ENCODE assay signal across 9 mouse cellular contexts in the genomic region with DNA sequence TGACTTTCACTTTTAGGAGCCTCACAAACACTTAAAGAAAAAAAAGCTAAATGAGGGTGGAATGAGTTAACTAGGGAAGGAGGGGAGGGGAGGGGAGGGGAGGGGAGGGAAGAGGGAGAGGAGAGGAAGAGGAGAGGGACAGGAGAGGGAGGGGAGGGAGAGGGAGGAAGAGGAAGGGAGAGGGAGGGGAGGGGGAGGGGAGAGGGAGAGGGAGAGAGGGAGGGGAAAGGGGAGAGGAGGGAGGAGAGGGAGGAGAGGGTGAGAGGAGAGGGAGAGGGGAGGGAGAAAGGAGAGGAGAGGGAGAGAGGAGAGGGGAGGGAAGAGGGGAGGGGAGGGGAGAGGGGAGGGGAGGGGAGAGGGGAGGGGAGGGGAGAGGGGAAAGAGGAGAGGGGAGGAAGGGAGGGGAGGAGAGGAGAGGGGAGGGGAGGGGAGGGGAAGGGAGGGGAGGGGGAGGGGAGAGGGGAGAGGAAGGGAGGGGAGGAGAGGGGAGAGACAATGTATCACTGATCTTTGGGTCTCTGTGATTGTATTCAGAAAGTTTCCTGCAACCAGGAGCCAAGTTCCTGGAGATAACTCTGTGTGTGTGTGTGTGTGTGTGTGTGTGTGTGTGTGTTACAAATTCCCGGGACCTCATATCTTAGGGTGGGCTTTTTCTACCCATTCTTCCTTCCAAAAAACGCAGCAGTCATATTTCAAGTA.
A peak's percentile ranks its signal among the peaks of the same experiment; 100 is the strongest.
DNase-seq lines count a peak whose midpoint lies in the region; ATAC-seq lines count a peak whose summit lies in the region.
"Had no signal": no experiment of that assay in that cellular context is flagged by ENCODE, and none has a peak within 500 bp of the region (broad histone marks: within the 10 kb centered on the region; RNA-seq: fewer than 3 reads in every experiment).

No protein-coding gene starts in this region.

- 29% methylated on average over 2 of the region's 2 CpGs for WGBS in heart, embryonic 13.5 days
- 30% methylated on average over 2 of the region's 2 CpGs for WGBS in hindbrain, embryonic 11.5 days
- 30% methylated on average over 2 of the region's 2 CpGs for WGBS in midbrain, embryonic 11.5 days

- no peak for ATAC-seq in heart, embryonic 13.5 days (ENCODE audit: extremely low read depth, insufficient number of reproducible peaks, low FRiP score, low TSS enrichment)
- peak; percentile 17; the same call in 1 of the 2 replicates for ATAC-seq in hindbrain, embryonic 11.5 days (ENCODE audit: low FRiP score)
- ATAC-seq in midbrain, embryonic 11.5 days (ENCODE audit: low FRiP score), result peak; percentile 1
- no peak for ATAC-seq in erythroid progenitor cell, adult 5-6 weeks (replicated peaks; ENCODE audit: low FRiP score, poor library complexity, severe bottlenecking)

- H3K9me3 ChIP-seq in heart, embryonic 13.5 days, result no peaks in the 10 kb centered on the region
- H3K9me3 ChIP-seq in hindbrain, embryonic 11.5 days (ENCODE audit: control insufficient read depth, low read length), result no peaks in the 10 kb centered on the region
- no peaks in the 10 kb centered on the region for H3K9me3 ChIP-seq in midbrain, embryonic 11.5 days (ENCODE audit: control insufficient read depth, low read length)

- no peak overlapping the region for H3K9ac ChIP-seq in heart, embryonic 13.5 days
- H3K9ac ChIP-seq in hindbrain, embryonic 11.5 days (ENCODE audit: low read depth, low read length), result peak overlapping the region; percentile 58; the same call in 1 of the 2 replicates
- H3K9ac ChIP-seq in midbrain, embryonic 11.5 days (ENCODE audit: low read length), result peak overlapping the region; percentile 14; the same call in 1 of the 2 replicates

- H3K27ac ChIP-seq in heart, embryonic 13.5 days (replicated peaks), result peak overlapping the region; percentile 83
- peak overlapping the region; percentile 73 for H3K27ac ChIP-seq in brown adipose tissue, adult 24 weeks (replicated peaks; ENCODE audit: low read depth, low read length)
- peak overlapping the region; percentile 87 for H3K27ac ChIP-seq in hindbrain, embryonic 11.5 days (ENCODE audit: low read depth, low read length)
- H3K27ac ChIP-seq in midbrain, embryonic 11.5 days (ENCODE audit: low read depth, low read length), result peak overlapping the region; percentile 46

- no peaks in the 10 kb centered on the region for H3K36me3 ChIP-seq in heart, embryonic 13.5 days
- no peaks in the 10 kb centered on the region for H3K36me3 ChIP-seq in hindbrain, embryonic 11.5 days (ENCODE audit: control insufficient read depth, insufficient read depth, low read length)
- H3K36me3 ChIP-seq in midbrain, embryonic 11.5 days (ENCODE audit: control insufficient read depth, insufficient read depth, low read length), result no peaks in the 10 kb centered on the region

- no peaks in the 10 kb centered on the region for H3K27me3 ChIP-seq in heart, embryonic 13.5 days (replicated peaks)
- H3K27me3 ChIP-seq in hindbrain, embryonic 11.5 days (ENCODE audit: control insufficient read depth, insufficient read depth, low read length), result no peaks in the 10 kb centered on the region
- peaks cover 14% of the 10 kb centered on the region; the same call in 1 of the 2 replicates for H3K27me3 ChIP-seq in midbrain, embryonic 11.5 days (ENCODE audit: control insufficient read depth, insufficient read depth, low read length)

- H3K4me3 ChIP-seq in heart, embryonic 13.5 days, result no peak overlapping the region
- no peak overlapping the region for H3K4me3 ChIP-seq in brown adipose tissue, adult 24 weeks (ENCODE audit: insufficient read depth, low read depth, low read length)
- H3K4me3 ChIP-seq in hindbrain, embryonic 11.5 days (ENCODE audit: low read depth, low read length), result no peak overlapping the region; the same call in 1 of the 2 replicates
- no peak overlapping the region for H3K4me3 ChIP-seq in midbrain, embryonic 11.5 days (ENCODE audit: low read depth, low read length)
- H3K4me3 ChIP-seq: erythroblast, embryonic 14.5 days had no signal

- H3K4me1 ChIP-seq in heart, embryonic 13.5 days, result peaks cover 36% of the 10 kb centered on the region
- peaks cover 41% of the 10 kb centered on the region for H3K4me1 ChIP-seq in brown adipose tissue, adult 24 weeks (ENCODE audit: control insufficient read depth, insufficient read depth, insufficient read length, low read length)
- peaks cover 9% of the 10 kb centered on the region; the same call in 1 of the 2 replicates for H3K4me1 ChIP-seq in hindbrain, embryonic 11.5 days (replicated peaks; ENCODE audit: control insufficient read depth, insufficient read depth, low read length)
- H3K4me1 ChIP-seq in midbrain, embryonic 11.5 days (ENCODE audit: control insufficient read depth, insufficient read depth, low read length), result peaks cover 20% of the 10 kb centered on the region

- no peak for DNase-seq in heart, adult 18-20 months
- no peak for DNase-seq in hindbrain, embryonic 11.5 days (ENCODE audit: low spot score)
- DNase-seq in midbrain, embryonic 11.5 days (ENCODE audit: low spot score, missing footprints), result peak; percentile 71
- no peak for DNase-seq in ovary, postnatal 36 days (ENCODE audit: low spot score)
- DNase-seq in adrenal gland, postnatal 25 days, result no peak

- H3K4me2 ChIP-seq in heart, embryonic 13.5 days, result no peak overlapping the region
- peak overlapping the region; percentile 37 for H3K4me2 ChIP-seq in hindbrain, embryonic 11.5 days (replicated peaks; ENCODE audit: low read depth, low read length)
- H3K4me2 ChIP-seq in midbrain, embryonic 11.5 days, result peak overlapping the region; percentile 32; the same call in 1 of the 2 replicates

Comparison
In these comparisons a context has a peak if more than half of its experiments do, and no peak if none do; other contexts are left out.
1. ATAC-seq: peak in hindbrain, embryonic 11.5 days (single experiment) and midbrain, embryonic 11.5 days (single experiment); none in heart, embryonic 13.5 days (single experiment) and erythroid progenitor cell, adult 5-6 weeks (single experiment).
2. Peak in every context shown above with its lines, with median percentiles within 50 percentile points of each other: H3K27ac ChIP-seq.